Mouse (Mus musculus) midbrain, embryonic 16.5 days (tissue): ENCODE data around the gene Shank3. TPM values are rescaled to one million over a fixed set of nuclear protein-coding genes. Genes with fewer than 3 reads are reported as not detected.

ENCODE experiments used
- ATAC-seq: fragments of 200-750 bp; cut with Nextera tagmentation; 2 replicates; pipeline ENCODE4 v1.8.0; 2017; ENCODE audit warnings: moderate TSS enrichment
- H3K27ac ChIP-seq: fragments of 300-500 bp; sonication (generic); 2 replicates; pipeline ENCODE4 v1.5.1; 2014; ENCODE audit warnings: mild to moderate bottlenecking, low read length, mixed read lengths
- H3K27me3 ChIP-seq: fragments of 300-500 bp; sonication (generic); 2 replicates; pipeline ENCODE4 v1.6.1; 2014; ENCODE audit warnings: low read depth, low read length, mixed read lengths; ENCODE audit not compliant: control insufficient read depth, insufficient read depth
- H3K36me3 ChIP-seq: fragments of 300-500 bp; sonication (generic); 2 replicates; pipeline ENCODE4 v1.6.1; 2014; ENCODE audit warnings: mild to moderate bottlenecking, low read length, moderate library complexity, mixed read lengths; ENCODE audit not compliant: control insufficient read depth, insufficient read depth
- H3K4me1 ChIP-seq: fragments of 300-500 bp; sonication (generic); 2 replicates; pipeline ENCODE4 v1.6.1; 2014; ENCODE audit warnings: mild to moderate bottlenecking, low read length, mixed read lengths; ENCODE audit not compliant: control insufficient read depth, insufficient read depth
- H3K4me2 ChIP-seq: fragments of 300-500 bp; sonication (generic); 2 replicates; pipeline ENCODE4 v1.6.1; 2014; ENCODE audit warnings: mild to moderate bottlenecking, low read length, mixed read lengths
- H3K4me3 ChIP-seq: fragments of 300-500 bp; sonication (generic); 2 replicates; pipeline ENCODE4 v1.5.1; 2014; ENCODE audit warnings: low read depth, mild to moderate bottlenecking, low read length, moderate library complexity, mixed read lengths
- H3K9ac ChIP-seq: fragments of 300-500 bp; sonication (generic); 2 replicates; pipeline ENCODE4 v1.6.1; 2014; ENCODE audit warnings: low read depth, low read length, mixed read lengths
- H3K9me3 ChIP-seq: fragments of 300-500 bp; sonication (generic); replicated peaks from 2 replicates; pipeline ENCODE4 v1.6.1; 2014; ENCODE audit warnings: mild to moderate bottlenecking, low read length, mixed read lengths; ENCODE audit not compliant: control insufficient read depth, poor library complexity, severe bottlenecking
- WGBS: fragments of 180-500 bp; shearing (Covaris S2); extraction: QIAGEN DNeasy Blood & Tissue Kit; methylation state at CpG from one replicate; pipeline ENCODE4 v1.1.7; 2014; 5-methylcytosine and 5-hydroxymethylcytosine counted together
- polyA plus RNA-seq: library from polyadenylated mRNA; unstranded; fragments of >200 nt; fragmentation: Nextera tagmentation; extraction: Ambion mirVana; gene quantifications from 2 replicates; pipeline ENCODE4 v1.2.1, GENCODE M21; 2015

Shank3 gene
- polyA plus RNA-seq, 1 experiment from 2014 or later, result 12.0 TPM

GRCm38 (mm10) chr15:89525464-89525863, 26.0 kb downstream of the Shank3 start:
- no peak overlapping the region for H3K4me2 ChIP-seq
- 96% methylated on average over 8 of the region's 8 CpGs for WGBS
- H3K4me1 ChIP-seq, result no peaks in the 10 kb centered on the region
- no peak overlapping the region for H3K27ac ChIP-seq
- no peaks in the 10 kb centered on the region for H3K9me3 ChIP-seq
- H3K27me3 ChIP-seq, result no peaks in the 10 kb centered on the region
- peaks cover 3% of the 10 kb centered on the region; the same call in 1 of the 2 replicates for H3K36me3 ChIP-seq
- H3K9ac ChIP-seq, result no peak overlapping the region
- no peak for ATAC-seq
- H3K4me3 ChIP-seq, result no peak overlapping the region

- Histone ChIP-seq H3K9ac (no peak overlapping the region), H3K27me3 (no peaks in the 10 kb centered on the region), H3K36me3 (peaks cover 3% of the 10 kb centered on the region; the same call in 1 of the 2 replicates), H3K4me3 (no peak overlapping the region), H3K4me1 (no peaks in the 10 kb centered on the region), H3K4me2 (no peak overlapping the region), H3K9me3 (no peaks in the 10 kb centered on the region), H3K27ac (no peak overlapping the region)
- 80% methylated on average over 7 of the region's 7 CpGs for WGBS
- no peak for ATAC-seq
Observed at GRCm38 (mm10) chr15:89525896-89526295, 26.5 kb downstream of the Shank3 start.

- H3K36me3 ChIP-seq, result no peaks in the 10 kb centered on the region
- WGBS, result 91% methylated on average over 19 of the region's 19 CpGs
- H3K4me2 ChIP-seq, result no peak overlapping the region
- H3K9ac ChIP-seq, result no peak overlapping the region
- peaks cover 2% of the 10 kb centered on the region for H3K4me1 ChIP-seq
- no peak overlapping the region for H3K27ac ChIP-seq
- H3K27me3 ChIP-seq, result no peaks in the 10 kb centered on the region
- H3K4me3 ChIP-seq, result no peak overlapping the region
- H3K9me3 ChIP-seq, result no peaks in the 10 kb centered on the region
- ATAC-seq, result no peak
Observed at GRCm38 (mm10) chr15:89526776-89527325, 27.4 kb downstream of the Shank3 start.

- Histone ChIP-seq H3K27ac (no peak overlapping the region), H3K27me3 (no peaks in the 10 kb centered on the region), H3K4me3 (no peak overlapping the region), H3K36me3 (no peaks in the 10 kb centered on the region), H3K9me3 (no peaks in the 10 kb centered on the region), H3K4me1 (peaks cover 9% of the 10 kb centered on the region), H3K9ac (no peak overlapping the region), H3K4me2 (no peak overlapping the region)
- WGBS, result 80% methylated on average over 7 of the region's 7 CpGs
- ATAC-seq, result no peak
Observed at GRCm38 (mm10) chr15:89527466-89527865, 28.0 kb downstream of the Shank3 start.

- H3K4me3 ChIP-seq, result no peak overlapping the region
- no peaks in the 10 kb centered on the region for H3K9me3 ChIP-seq
- no peak overlapping the region for H3K4me2 ChIP-seq
- WGBS, result 90% methylated on average over 18 of the region's 18 CpGs
- no peaks in the 10 kb centered on the region for H3K27me3 ChIP-seq
- no peak overlapping the region for H3K27ac ChIP-seq
- H3K9ac ChIP-seq, result no peak overlapping the region
- no peaks in the 10 kb centered on the region for H3K36me3 ChIP-seq
- H3K4me1 ChIP-seq, result peaks cover 15% of the 10 kb centered on the region
- ATAC-seq, result no peak
Observed at GRCm38 (mm10) chr15:89528201-89528850, 28.9 kb downstream of the Shank3 start.

GRCm38 (mm10) chr15:89528923-89529322, 29.5 kb downstream of the Shank3 start:
- H3K27ac ChIP-seq, result no peak overlapping the region
- no peak overlapping the region for H3K9ac ChIP-seq
- WGBS, result 96% methylated on average over 10 of the region's 10 CpGs
- H3K4me1 ChIP-seq, result peaks cover 21% of the 10 kb centered on the region
- no peaks in the 10 kb centered on the region for H3K27me3 ChIP-seq
- H3K9me3 ChIP-seq, result no peaks in the 10 kb centered on the region
- H3K36me3 ChIP-seq, result no peaks in the 10 kb centered on the region
- no peak overlapping the region for H3K4me3 ChIP-seq
- H3K4me2 ChIP-seq, result no peak overlapping the region
- no peak for ATAC-seq

- H3K27ac ChIP-seq, result no peak overlapping the region
- 6% methylated on average over 4 of the region's 4 CpGs for WGBS
Observed at GRCm38 (mm10) chr15:89530336-89530735, 30.9 kb downstream of the Shank3 start.

GRCm38 (mm10) chr15:89531399-89531798, 32.0 kb downstream of the Shank3 start:
- no peak overlapping the region for H3K4me3 ChIP-seq
- ATAC-seq, result no peak
- H3K9ac ChIP-seq, result no peak overlapping the region; the same call in 1 of the 2 replicates
- 97% methylated on average over 5 of the region's 5 CpGs for WGBS
- H3K4me1 ChIP-seq, result peaks cover 26% of the 10 kb centered on the region
- H3K27ac ChIP-seq, result no peak overlapping the region
- no peaks in the 10 kb centered on the region for H3K27me3 ChIP-seq
- no peaks in the 10 kb centered on the region for H3K36me3 ChIP-seq
- no peaks in the 10 kb centered on the region for H3K9me3 ChIP-seq
- H3K4me2 ChIP-seq, result no peak overlapping the region

More at GRCm38 (mm10) chr15:89530336-89530735, 30.9 kb downstream of the Shank3 start:
- H3K9me3 ChIP-seq, result no peaks in the 10 kb centered on the region
- H3K27me3 ChIP-seq, result no peaks in the 10 kb centered on the region
- peaks cover 26% of the 10 kb centered on the region for H3K4me1 ChIP-seq
- no peaks in the 10 kb centered on the region for H3K36me3 ChIP-seq
- ATAC-seq, result no peak
- no peak overlapping the region for H3K4me2 ChIP-seq
- no peak overlapping the region for H3K9ac ChIP-seq
- no peak overlapping the region for H3K4me3 ChIP-seq
